Comparison of ENCODE assay signal across 8 mouse cellular contexts in the genomic region with DNA sequence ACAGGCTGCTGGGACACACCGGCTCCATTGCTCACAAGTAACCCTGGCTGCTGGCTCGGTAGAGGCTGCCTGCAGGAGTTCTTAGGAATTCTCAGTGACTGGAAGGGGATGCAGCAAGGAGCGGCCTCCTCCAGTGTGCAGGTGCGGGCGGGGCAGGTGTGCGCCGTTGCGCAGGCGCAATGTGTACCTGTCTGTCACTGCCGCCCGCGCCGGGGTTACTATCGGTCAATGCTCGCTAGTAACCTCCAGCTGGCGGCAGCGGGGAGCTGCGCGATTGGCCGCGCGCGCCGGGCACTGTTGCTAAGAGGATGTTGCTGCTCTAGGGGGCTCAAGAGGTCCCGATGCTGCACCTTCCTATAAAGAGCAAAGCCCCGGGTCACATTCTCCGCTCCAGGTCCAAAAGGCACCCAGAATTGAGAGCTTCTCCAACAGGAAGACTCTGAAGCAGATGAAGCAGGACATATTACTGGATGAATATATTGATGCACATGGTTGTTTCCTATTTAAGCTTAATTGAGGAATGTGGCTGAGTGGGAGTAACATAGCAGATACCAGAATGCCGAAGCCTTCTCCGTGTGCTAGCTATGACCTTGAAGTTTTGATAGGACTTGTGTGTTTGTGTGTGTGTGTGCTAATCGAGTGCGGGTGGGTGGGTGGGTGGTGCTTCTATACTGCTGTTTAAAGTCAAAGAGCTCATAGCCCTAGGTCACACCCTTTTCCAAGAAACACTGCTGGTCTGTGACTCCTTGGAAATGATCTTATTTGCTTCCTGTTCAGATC. TPM values are rescaled to one million over a fixed set of nuclear protein-coding genes. Genes with fewer than 3 reads are reported as not detected.
DNase-seq lines count a peak whose midpoint lies in the region; ATAC-seq lines count a peak whose summit lies in the region.

No protein-coding gene starts in this region.

- peak overlapping the region; percentile 35 for H3K4me3 ChIP-seq in hindbrain, embryonic 16.5 days (ENCODE audit: low read length)

- peak overlapping the region; percentile 83 for H3K27ac ChIP-seq in hindbrain, embryonic 16.5 days (ENCODE audit: low read depth, low read length)

- no peaks in the 10 kb centered on the region for H3K27me3 ChIP-seq in hindbrain, embryonic 16.5 days (replicated peaks; ENCODE audit: control insufficient read depth, insufficient read depth, low read length)

- peak overlapping the region; percentile 68 for H3K4me2 ChIP-seq in hindbrain, embryonic 16.5 days (ENCODE audit: low read length)

- H3K9me3 ChIP-seq in hindbrain, embryonic 16.5 days (ENCODE audit: control insufficient read depth, low read length) = no peaks in the 10 kb centered on the region

- peak; percentile 90 for ATAC-seq in hindbrain, embryonic 16.5 days

- H3K4me1 ChIP-seq in hindbrain, embryonic 16.5 days (ENCODE audit: control insufficient read depth, insufficient read depth, low read depth, low read length) = peaks cover 51% of the 10 kb centered on the region

- H3K9ac ChIP-seq in hindbrain, embryonic 16.5 days (ENCODE audit: low read depth, low read length) = peak overlapping the region; percentile 51; the same call in 1 of the 2 replicates

- DNase-seq in R1 (ENCODE audit: low read depth, low spot score) = peak; percentile 84
- DNase-seq in cerebellum, postnatal 25 days = peak; percentile 91 to 95
- DNase-seq in frontal cortex, postnatal 25 days (ENCODE audit: low spot score in 2 of 2) = peak; percentile 60 to 70
- peak; percentile 74 to 79 for DNase-seq in left cerebral cortex, adult 18-20 months (ENCODE audit: low spot score in 2 of 2)
- DNase-seq in lung, postnatal 36 days = peak; percentile 79
- peak; percentile 84 for DNase-seq in retina, postnatal 7 days (ENCODE audit: low read depth, low spot score)
- peak; percentile 61 for DNase-seq in urinary bladder, adult 2 months (ENCODE audit: low spot score)

- no peaks in the 10 kb centered on the region for H3K36me3 ChIP-seq in hindbrain, embryonic 16.5 days (ENCODE audit: control insufficient read depth, insufficient read depth, low read length)

- 2% methylated on average over 31 of the region's 31 CpGs for WGBS in hindbrain, embryonic 16.5 days

RNA-seq across cellular contexts. Expression of a gene that starts 16.0 kb away (rescaled TPM):
- 20.2 and 20.9 TPM in 2 replicates for polyA plus RNA-seq in hindbrain, embryonic 16.5 days (2015; fragmentation: Nextera tagmentation; extraction: Ambion mirVana)
- 10 to 100 TPM; 70.5 to 80.0 TPM for total RNA-seq in left cerebral cortex, adult 18-20 months (2021)
- polyA plus RNA-seq in urinary bladder, adult 2 months (2012; rRNA removed) = 7.4 and 9.9 TPM in 2 replicates

RNA-seq across cellular contexts. Expression of a gene that starts 56.0 kb away (rescaled TPM):
- 0.94 and 1.1 TPM in 2 replicates for polyA plus RNA-seq in hindbrain, embryonic 16.5 days (2015; fragmentation: Nextera tagmentation; extraction: Ambion mirVana)
- total RNA-seq in left cerebral cortex, adult 18-20 months (2021) = not detected
- not detected in 2 replicates for polyA plus RNA-seq in urinary bladder, adult 2 months (2012; rRNA removed)

Comparison
In these comparisons a context has a peak if more than half of its experiments do, and no peak if none do; other contexts are left out.
1. Peak in every context shown above with its lines: DNase-seq, ATAC-seq, H3K4me3 ChIP-seq and H3K27ac ChIP-seq.